Mouse (Mus musculus): ENCODE measurements around the gene P4ha3.
A peak's percentile ranks its signal among the peaks of the same experiment; 100 is the strongest.
"Not testable (repeated sequence)": the region's sequence is repeated elsewhere in the genome, so short reads cannot be mapped to it uniquely, and the experiment has no call there.

P4ha3 gene

GRCm38 (mm10) chr7:100285383-100285782 is at the start of gene P4ha3:
Gene P4ha3 (plus strand): TSS chr7:100285520.
- DNase-seq, result no peak

GRCm38 (mm10) chr7:100238271-100238670 is 47.0 kb upstream of the P4ha3 start:
- DNase-seq, result no peak

- DNase-seq, result no peak
Observed at GRCm38 (mm10) chr7:100240601-100241000, 44.7 kb upstream of the P4ha3 start.

GRCm38 (mm10) chr7:100243007-100243406 is 42.3 kb upstream of the P4ha3 start:
- no peak for DNase-seq

DNA sequence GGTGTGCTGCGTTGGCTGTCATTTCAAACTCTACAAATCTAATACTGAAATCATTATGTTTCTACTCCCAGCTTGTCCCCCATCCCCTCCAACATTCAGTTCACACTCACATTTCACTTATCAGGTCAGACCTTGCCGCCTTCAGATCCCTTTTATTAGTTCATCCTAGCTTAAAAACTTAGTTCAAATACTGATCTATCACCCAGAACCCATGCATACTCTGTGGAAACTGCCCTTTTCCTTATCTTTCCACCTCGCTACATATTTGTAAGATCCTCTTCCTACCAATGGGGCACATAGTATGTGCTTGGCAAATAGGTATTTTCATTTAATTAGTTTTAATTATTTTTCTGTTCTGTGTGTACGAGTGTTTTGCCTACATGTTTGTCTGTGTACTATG is 41.1 kb upstream of the P4ha3 start:
- no peak for DNase-seq

GRCm38 (mm10) chr7:100245176-100245575 is 40.1 kb upstream of the P4ha3 start:
- DNase-seq, result no peak

DNA sequence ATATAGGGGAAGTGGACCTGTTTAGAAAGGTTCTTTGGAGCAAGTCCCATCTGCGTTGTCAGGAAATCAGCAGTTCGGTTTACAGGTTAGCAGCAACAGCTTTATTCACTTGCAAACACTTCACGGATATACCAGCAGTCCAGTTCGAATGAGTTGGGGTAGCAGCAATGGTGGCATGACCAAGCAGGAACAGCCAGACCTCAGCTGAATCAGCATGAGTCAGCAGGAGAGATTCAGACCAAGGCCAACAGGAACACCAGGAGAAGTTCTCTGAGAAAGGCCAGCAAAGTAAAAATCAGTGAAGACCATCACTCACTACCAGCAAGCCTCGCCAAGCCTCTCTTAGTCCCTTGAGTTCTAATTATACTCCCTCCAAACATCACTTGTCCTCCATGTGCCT is 34.7 kb upstream of the P4ha3 start:
- DNase-seq, result no peak

GRCm38 (mm10) chr7:100262350-100262749 is 23.0 kb upstream of the P4ha3 start:
- no peak for DNase-seq

DNA sequence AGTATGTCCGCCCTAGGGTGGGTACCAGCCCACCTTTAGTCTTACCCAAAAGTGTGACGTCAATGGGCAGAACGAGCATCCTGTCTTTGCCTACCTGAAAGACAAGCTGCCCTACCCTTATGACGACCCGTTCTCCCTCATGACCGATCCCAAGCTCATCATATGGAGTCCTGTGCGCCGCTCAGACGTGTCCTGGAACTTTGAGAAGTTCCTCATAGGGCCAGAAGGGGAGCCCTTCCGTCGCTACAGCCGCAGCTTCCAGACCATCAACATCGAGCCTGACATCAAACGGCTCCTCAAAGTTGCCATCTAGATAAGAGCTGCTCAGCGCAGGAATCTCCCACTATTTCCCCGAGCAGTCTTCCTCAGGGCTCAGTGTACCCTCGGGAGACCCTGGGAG is 20.4 kb upstream of the P4ha3 start:
- DNase-seq, result not testable (repeated sequence)

GRCm38 (mm10) chr7:100272369-100272768 is 13.0 kb upstream of the P4ha3 start:
- no peak for DNase-seq

DNA sequence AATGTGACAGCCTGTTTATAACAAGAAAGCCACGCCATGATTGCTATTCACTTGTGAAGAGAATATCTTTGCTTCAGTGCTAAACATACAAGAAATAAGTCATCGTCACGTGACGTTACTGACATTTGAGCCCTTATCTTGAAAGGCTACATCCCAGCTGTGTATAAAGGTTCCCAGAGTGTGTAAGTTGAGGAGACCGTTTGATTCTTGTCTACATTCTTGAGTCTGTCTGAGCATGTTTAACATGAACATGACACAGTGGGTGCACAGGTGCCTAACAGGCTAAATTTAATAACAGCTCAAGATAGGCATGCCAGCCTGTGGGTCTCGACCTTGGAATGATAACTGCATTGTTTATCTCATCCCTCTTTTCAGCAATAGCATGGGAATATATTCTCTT is 10.8 kb upstream of the P4ha3 start:
- DNase-seq, result no peak

DNA sequence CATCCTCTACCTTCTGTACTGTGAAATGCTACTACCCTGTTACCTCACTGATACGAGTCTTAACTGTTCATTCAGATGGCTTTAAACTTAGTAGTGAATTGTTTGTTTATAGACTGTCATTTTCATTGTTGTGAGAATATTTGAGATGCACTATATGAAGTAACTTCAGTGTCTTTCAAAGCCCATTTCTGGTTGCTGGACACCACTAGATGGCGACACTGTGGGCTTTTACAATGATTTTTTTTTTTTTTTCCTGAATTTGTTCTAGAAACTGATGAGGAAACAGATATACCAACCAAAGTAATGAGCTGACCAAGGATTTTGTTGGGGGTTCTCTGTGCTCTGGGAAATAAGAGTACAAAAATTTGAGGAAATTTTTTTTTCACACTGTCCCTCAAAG is 8.9 kb upstream of the P4ha3 start:
- DNase-seq, result peak in 1 of 2 experiments; percentile 18

DNA sequence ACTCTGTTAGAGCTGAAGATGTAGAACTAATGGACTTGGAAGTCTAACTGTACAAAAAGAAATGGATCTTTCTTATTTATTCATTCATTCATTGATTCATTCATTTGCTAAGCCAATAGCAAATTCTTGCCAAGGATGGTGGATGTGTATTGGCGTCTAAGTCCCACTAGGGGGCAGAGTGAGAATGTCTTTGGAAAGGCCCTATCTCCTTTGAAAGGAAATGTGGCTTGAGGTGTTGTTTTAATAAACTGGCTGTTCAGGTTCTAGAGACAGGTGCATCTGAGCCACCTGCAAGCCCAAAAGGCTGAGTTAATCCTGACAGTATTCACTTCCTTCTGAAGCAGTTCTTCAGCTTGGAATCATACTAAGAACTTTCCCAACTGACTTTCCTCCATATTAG is 5.5 kb upstream of the P4ha3 start:
- peak in 1 of 2 experiments; percentile 32 for DNase-seq

DNA sequence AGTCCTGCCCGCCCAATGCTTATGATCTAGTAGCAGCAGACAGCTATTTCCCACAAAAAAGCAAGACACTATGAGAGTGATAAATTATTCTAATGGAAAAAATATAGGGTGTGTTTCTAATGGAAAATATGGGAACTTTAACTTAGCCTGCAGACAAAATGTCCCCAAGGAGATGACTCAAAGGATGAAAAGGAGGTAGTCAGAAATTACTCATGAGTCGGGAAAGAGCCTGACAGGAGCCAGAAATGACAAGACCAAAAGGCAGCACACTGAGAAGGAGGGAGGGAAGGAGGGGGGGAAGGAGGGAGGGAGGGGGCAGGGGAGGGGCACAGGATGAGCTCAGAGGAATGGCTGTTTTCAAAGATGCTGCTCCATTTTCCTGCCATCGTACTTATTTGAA is 3.7 kb upstream of the P4ha3 start:
- DNase-seq, result no peak

DNA sequence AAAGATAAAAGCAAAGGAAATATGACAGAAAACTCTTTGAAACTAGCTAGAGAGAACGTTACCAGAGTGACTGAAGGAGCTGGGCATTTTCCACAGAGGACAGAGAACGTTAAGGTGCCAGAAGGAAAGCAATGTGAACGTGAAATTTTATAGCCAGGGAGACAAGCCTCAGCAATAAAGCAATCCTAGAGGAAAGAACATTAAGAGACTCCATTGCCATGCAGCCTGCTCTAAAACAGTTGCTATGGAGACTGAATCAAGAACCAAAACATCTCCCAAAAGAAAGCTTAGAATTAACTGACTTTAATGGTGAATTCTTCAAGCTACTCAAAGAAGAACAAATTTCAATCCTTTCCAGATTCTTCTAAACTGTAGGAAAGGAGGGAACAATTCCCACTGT is 2.0 kb upstream of the P4ha3 start:
- no peak for DNase-seq

DNA sequence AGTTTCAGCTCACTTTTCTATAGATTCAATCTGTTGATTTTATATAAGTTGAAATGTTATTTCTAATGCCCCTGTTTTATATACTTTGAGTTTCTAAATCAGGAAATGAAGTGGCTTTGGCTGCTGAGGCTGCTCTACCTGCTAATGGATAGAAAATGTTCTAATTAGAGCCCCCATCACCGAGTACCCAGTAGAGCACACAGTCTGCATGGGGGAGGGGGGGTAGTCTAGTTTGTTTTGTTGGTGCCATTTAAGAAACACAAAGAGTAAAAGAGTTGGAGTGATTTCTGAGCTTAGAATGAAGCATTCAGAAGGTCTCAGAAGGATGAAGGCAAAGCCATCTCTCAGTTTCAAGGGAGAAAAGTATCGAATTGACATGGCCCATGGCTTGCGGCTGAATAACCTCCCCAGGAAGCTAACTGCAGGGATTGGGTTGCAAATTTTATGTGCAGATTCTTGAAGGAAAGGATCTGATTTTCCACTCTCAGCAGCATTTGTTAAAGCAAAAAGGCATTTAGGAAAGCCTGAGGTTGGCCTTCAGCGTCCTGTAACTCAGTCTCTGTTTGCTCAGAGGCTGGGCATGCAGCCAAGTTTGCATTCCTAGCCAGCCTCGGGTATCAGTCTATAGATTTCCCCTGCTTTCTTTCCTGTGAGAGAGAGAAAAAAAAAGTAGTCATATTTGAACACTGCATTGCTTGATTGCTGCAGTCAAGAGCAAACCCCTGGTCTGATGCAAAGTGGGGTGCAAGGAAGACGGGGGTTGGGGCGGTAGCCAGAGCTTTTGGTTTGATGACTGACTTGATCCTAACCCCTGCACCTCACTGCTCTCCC is 2.6 kb downstream of the P4ha3 start:
- peak; percentile 54 to 70 for DNase-seq

DNA sequence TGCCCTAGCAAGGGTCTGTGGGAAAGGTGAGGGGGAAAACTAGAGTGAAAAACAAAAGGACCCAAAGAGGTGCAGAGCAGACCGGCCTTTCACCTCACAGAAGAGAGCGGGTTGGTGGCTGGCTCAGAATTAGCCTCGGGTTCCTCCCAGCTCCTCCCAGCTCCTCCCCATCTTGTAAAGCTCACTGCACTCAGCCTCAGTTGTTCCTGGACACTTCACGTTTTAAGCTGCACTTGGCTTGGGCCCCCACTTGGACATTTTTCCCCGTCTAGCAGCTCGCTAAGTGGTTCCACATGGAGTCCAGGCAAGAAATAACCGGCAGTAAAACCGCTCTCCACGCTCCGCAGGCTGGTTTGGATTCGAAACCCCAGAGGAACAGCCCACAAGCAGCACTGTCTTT is 3.3 kb downstream of the P4ha3 start:
- peak in 1 of 2 experiments; percentile 3 for DNase-seq

GRCm38 (mm10) chr7:100293546-100293945 is 8.2 kb downstream of the P4ha3 start:
- DNase-seq, result no peak

DNA sequence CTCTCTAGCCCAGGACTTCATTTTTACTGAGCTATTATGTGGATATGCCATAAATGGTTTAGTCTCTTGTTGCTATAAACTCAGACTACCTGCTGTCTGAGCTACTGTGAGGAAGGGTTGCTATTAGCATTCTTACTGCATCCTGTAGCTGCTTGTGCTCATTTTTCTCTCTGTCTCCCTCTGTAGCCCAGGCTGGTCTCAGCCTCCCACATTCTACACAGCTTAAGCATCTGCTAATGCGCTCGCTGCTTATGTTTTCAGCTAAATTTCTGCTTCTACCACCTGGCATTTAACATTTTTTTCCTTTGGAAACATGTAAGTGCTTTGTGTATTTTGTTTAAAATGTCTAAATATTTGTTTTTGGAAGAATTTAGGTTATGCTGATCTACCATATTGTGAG is 10.4 kb downstream of the P4ha3 start:
- no peak for DNase-seq

DNA sequence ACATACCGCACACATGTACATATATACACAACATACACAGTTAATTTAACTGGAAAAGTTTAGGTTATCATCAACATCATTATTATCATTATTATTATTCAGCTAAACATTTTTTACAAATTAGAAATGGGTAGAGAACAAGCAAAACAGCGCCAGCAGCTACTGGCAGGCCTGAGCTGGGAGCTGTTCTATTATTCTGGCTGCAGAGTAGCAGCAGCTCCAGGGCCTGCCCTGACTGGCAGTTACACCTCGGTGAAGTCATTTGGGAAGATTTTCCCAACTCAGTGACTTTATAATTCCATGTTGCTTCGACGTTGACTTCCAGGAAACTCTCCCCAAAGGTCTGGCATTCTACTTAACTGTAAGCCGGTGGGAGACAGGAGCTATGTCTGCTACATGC is 11.4 kb downstream of the P4ha3 start:
- no peak for DNase-seq

DNA sequence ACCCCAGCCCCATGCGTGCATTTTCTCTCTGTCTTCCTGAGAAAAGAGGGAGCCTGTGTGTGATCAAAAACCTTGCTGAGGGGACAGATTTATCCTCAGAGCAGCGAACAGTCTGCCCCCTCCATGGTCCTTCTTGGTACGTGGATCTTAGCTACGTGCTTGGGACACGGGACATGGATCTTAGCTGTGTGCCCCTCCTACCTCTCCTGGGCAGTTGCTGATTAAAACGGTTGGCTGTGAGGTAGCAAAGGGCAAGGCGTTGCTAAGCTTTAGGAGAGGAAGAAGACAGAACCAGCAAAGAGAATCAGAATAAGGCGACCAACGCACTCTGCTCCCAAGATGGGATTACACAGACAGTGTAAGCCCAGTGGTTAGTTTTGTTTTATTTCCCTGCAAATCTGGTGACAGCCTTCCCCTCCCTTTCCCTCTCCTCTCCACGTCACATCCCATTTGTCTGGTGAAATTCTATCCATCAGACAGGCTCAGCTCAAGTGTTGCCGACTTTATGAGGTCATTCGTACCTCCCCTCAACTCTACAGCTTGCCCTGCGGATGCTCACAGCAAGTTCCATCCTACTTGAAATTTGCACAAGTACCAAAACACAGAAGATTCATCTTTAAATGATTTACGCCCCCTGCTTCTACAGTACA is 13.7 kb downstream of the P4ha3 start:
- no peak for DNase-seq

- no peak for DNase-seq
Observed at GRCm38 (mm10) chr7:100301390-100301789, 16.1 kb downstream of the P4ha3 start.

GRCm38 (mm10) chr7:100302316-100302715 is 17.0 kb downstream of the P4ha3 start:
- DNase-seq, result no peak

DNA sequence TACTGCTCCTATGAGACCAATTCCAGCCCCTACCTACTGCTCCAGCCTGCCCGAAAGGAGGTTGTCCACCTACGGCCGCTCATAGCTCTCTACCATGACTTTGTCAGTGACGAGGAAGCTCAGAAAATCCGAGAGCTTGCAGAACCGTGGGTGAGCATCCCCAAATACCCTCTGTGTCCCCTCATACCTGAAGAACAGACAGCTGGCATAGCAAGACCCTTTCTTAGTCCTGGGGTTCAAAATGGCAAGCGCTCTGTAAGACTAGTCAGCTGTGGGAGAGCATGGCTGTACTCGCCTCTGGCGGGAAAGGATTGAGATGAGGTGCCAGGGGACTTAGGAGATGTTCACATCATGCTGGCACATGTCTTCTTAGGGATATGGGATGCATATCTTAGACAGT is 20.6 kb downstream of the P4ha3 start:
- DNase-seq, result no peak
